Mouse (Mus musculus): Measurements from ENCODE around the gene Tmem79.
"Not testable (repeated sequence)": the region's sequence is repeated elsewhere in the genome, so short reads cannot be mapped to it uniquely, and the experiment has no call there.

Gene Tmem79

GRCm38 (mm10) chr3:88336058-88337013, at the start of gene Tmem79, which contains the start of gene Smg5:
Gene Tmem79 (minus strand): TSS chr3:88336148.
Gene Smg5 (plus strand): TSS chr3:88336260.
- DNase-seq (ENCODE audit: low spot score) = peak; percentile 96

GRCm38 (mm10) chr3:88384364-88384763, 48.4 kb upstream of the Tmem79 start, which contains the start of gene Bglap:
Gene Bglap (minus strand): TSS chr3:88384464.
- DNase-seq (ENCODE audit: low spot score) = no peak

GRCm38 (mm10) chr3:88382383-88382782, 46.4 kb upstream of the Tmem79 start:
- DNase-seq (ENCODE audit: low spot score) = not testable (repeated sequence)

- not testable (repeated sequence) for DNase-seq (ENCODE audit: low spot score)
Observed at GRCm38 (mm10) chr3:88381389-88382315, 45.7 kb upstream of the Tmem79 start.

- not testable (repeated sequence) for DNase-seq (ENCODE audit: low spot score)
Observed at GRCm38 (mm10) chr3:88378599-88378998, 42.7 kb upstream of the Tmem79 start, which contains the start of gene Bglap2. Gene Bglap2 (minus strand): TSS chr3:88378699.

- DNase-seq (ENCODE audit: low spot score) = not testable (repeated sequence)
Observed at GRCm38 (mm10) chr3:88376644-88377043, 40.7 kb upstream of the Tmem79 start.

- DNase-seq (ENCODE audit: low spot score) = peak; percentile 42
Observed at GRCm38 (mm10) chr3:88375750-88376626, 40.0 kb upstream of the Tmem79 start.

- not testable (repeated sequence) for DNase-seq (ENCODE audit: low spot score)
Observed at GRCm38 (mm10) chr3:88372643-88373042, 36.7 kb upstream of the Tmem79 start, which contains the start of gene Bglap3. Gene Bglap3 (minus strand): TSS chr3:88372743.

GRCm38 (mm10) chr3:88368511-88368910, 32.6 kb upstream of the Tmem79 start:
- peak; percentile 43 for DNase-seq (ENCODE audit: low spot score)

GRCm38 (mm10) chr3:88367517-88367916, 31.6 kb upstream of the Tmem79 start:
- DNase-seq (ENCODE audit: low spot score) = not testable (repeated sequence)

GRCm38 (mm10) chr3:88366830-88367428, 31.0 kb upstream of the Tmem79 start:
- DNase-seq (ENCODE audit: low spot score) = peak; percentile 62

- no peak for DNase-seq (ENCODE audit: low spot score)
Observed at GRCm38 (mm10) chr3:88365705-88366361, 29.9 kb upstream of the Tmem79 start.

GRCm38 (mm10) chr3:88364337-88364736, 28.4 kb upstream of the Tmem79 start, which contains the start of gene Paqr6:
Gene Paqr6 (plus strand): TSS chr3:88364584.
- DNase-seq (ENCODE audit: low spot score) = peak; percentile 94

GRCm38 (mm10) chr3:88363700-88364099, 27.8 kb upstream of the Tmem79 start:
- DNase-seq (ENCODE audit: low spot score) = no peak

GRCm38 (mm10) chr3:88361612-88362313, 25.8 kb upstream of the Tmem79 start:
- no peak for DNase-seq (ENCODE audit: low spot score)

- DNase-seq (ENCODE audit: low spot score) = no peak
Observed at GRCm38 (mm10) chr3:88361096-88361495, 25.1 kb upstream of the Tmem79 start.

GRCm38 (mm10) chr3:88359989-88360388, 24.0 kb upstream of the Tmem79 start:
- DNase-seq (ENCODE audit: low spot score) = no peak

- DNase-seq (ENCODE audit: low spot score) = no peak
Observed at GRCm38 (mm10) chr3:88359584-88359983, 23.6 kb upstream of the Tmem79 start.
